Mouse (Mus musculus) liver, embryonic 16.5 days (tissue): ENCODE measurements around the gene Cdk14. TPM values are rescaled to one million over a fixed set of nuclear protein-coding genes. Genes with fewer than 3 reads are reported as not detected.

Experiments
- ATAC-seq: fragments of 200-750 bp; cut with Nextera tagmentation; 2 replicates; pipeline ENCODE4 v1.8.0; 2017; ENCODE audit warnings: low read depth, mild to moderate bottlenecking, moderate number of reproducible peaks, moderate library complexity
- H3K27ac ChIP-seq: fragments of 300-500 bp; sonication (generic); 2 replicates; pipeline ENCODE4 v1.5.1; 2014; ENCODE audit warnings: mild to moderate bottlenecking, low read length
- H3K27me3 ChIP-seq: fragments of 300-500 bp; sonication (generic); 2 replicates; pipeline ENCODE4 v1.6.1; 2014; ENCODE audit warnings: low read depth, low read length, mixed read lengths; ENCODE audit not compliant: control insufficient read depth, insufficient read depth
- H3K36me3 ChIP-seq: fragments of 300-500 bp; sonication (generic); 2 replicates; pipeline ENCODE4 v1.6.1; 2014; ENCODE audit warnings: mild to moderate bottlenecking; ENCODE audit not compliant: control insufficient read depth, insufficient read depth
- H3K4me1 ChIP-seq: fragments of 300-500 bp; sonication (generic); 2 replicates; pipeline ENCODE4 v1.6.1; 2014; ENCODE audit warnings: low read depth, low read length, mixed read lengths; ENCODE audit not compliant: control insufficient read depth
- H3K4me2 ChIP-seq: fragments of 300-500 bp; sonication (generic); 2 replicates; pipeline ENCODE4 v1.6.1; 2014; ENCODE audit warnings: low read depth, low read length, mixed read lengths
- H3K4me3 ChIP-seq: fragments of 300-500 bp; sonication (generic); 2 replicates; pipeline ENCODE4 v1.5.1; 2014; ENCODE audit warnings: low read depth, mild to moderate bottlenecking, low read length
- H3K9ac ChIP-seq: fragments of 300-500 bp; sonication (generic); 2 replicates; pipeline ENCODE4 v1.6.1; 2014; ENCODE audit warnings: low read depth, low read length
- H3K9me3 ChIP-seq: fragments of 300-500 bp; sonication (generic); replicated peaks from 2 replicates; pipeline ENCODE4 v1.6.1; 2016; ENCODE audit warnings: low read length; ENCODE audit not compliant: control insufficient read depth
- WGBS: fragments of 180-500 bp; shearing (Covaris S2); extraction: QIAGEN DNeasy Blood & Tissue Kit; methylation state at CpG from one replicate; pipeline ENCODE4 v1.1.7; 2014; ENCODE audit not compliant: insufficient replicate concordance; 5-methylcytosine and 5-hydroxymethylcytosine counted together
- polyA plus RNA-seq: library from polyadenylated mRNA; unstranded; fragments of >200 nt; fragmentation: Nextera tagmentation; extraction: Ambion mirVana; gene quantifications from 2 replicates; pipeline ENCODE4 v1.2.1, GENCODE M21; 2015

Cdk14 gene
- polyA plus RNA-seq, 1 experiment from 2014 or later = 1.1 TPM

DNA sequence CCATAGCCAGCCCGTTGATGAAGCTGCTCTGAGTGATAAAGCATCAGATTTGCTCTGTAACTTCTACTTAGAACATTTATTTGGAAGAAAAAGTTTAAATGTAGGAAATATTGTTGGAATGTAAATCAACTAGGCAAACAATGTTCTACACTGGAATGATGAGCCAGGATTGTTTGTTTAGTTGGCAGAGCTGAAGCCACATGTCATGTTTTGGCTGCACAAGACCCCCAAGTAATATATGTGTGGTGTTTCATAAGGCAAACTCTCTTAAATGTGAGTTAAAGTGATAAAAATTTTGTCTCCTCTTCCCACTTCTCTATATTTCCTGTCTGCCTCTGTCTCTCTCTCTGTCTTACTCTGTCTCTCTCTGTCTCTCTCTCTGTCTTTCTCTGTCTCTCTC lies 291.3 kb downstream of the Cdk14 start:
- no peak overlapping the region for H3K27ac ChIP-seq
- ATAC-seq = no peak
- no peaks in the 10 kb centered on the region for H3K27me3 ChIP-seq
- no peak overlapping the region for H3K9ac ChIP-seq
- WGBS = 49% methylated on average over 1 of the region's 1 CpGs
- no peak overlapping the region for H3K4me3 ChIP-seq
- no peak overlapping the region for H3K4me2 ChIP-seq
- no peaks in the 10 kb centered on the region for H3K4me1 ChIP-seq
- H3K36me3 ChIP-seq = no peaks in the 10 kb centered on the region
- no peaks in the 10 kb centered on the region for H3K9me3 ChIP-seq

DNA sequence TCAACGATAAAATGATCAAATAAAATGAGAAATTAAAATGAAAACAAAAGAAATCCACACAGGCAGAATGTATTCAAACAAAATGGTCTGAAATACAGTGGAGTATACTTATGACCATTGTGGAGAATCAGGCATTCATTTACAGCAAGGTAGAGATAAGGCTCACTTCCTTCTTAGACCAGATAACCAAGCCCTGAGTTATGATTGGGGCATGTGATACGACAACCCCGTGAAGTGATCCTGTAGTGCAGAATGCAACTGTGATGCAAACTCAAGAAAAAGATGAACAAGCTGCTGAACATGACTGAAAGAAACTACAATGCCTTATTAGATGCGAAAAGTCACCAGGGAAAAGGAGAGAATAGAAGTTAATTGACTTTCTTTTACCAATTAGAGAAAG lies 295.5 kb downstream of the Cdk14 start:
- H3K4me2 ChIP-seq = no peak overlapping the region
- WGBS = 53% methylated on average over 4 of the region's 4 CpGs
- no peak for ATAC-seq
- H3K9ac ChIP-seq = no peak overlapping the region
- no peaks in the 10 kb centered on the region for H3K9me3 ChIP-seq
- H3K27me3 ChIP-seq = no peaks in the 10 kb centered on the region
- H3K4me1 ChIP-seq = no peaks in the 10 kb centered on the region
- H3K4me3 ChIP-seq = no peak overlapping the region
- H3K36me3 ChIP-seq = no peaks in the 10 kb centered on the region
- H3K27ac ChIP-seq = no peak overlapping the region

DNA sequence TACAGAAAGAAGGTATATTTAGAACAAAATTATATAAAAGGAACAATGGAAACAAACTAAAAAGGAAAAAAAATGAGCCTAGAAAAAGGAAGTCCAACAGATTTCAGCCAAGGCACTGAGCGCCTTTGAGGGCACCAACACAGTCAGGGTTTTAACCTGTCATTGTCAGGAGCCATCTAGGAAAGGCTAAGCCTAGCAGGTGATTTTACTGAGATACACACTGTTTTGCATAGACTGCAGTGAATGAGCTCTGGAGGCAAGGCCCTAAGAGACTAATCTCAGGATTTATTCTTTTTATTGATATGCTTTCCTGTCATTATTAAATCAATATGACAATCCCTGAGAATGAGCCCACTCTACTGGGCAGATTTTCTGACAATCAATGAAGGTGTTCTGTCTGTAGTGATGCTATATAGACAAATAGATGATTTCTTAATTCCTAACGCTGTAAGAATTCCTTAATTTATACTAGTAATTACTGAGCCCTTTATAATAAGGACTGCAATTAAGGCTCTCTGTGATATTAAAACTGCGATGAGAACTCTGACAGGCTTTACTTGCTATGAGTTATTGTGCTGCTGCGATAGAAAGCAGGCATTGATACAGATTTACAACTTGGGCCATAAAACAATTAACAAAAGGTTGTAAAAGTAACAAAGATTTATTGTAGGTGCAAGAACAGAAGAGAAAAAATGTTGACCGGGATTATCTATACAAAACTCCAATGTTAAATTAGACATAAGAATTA lies 303.2 kb downstream of the Cdk14 start:
- Histone ChIP-seq H3K4me2 (no peak overlapping the region), H3K27ac (no peak overlapping the region), H3K4me3 (no peak overlapping the region), H3K4me1 (no peaks in the 10 kb centered on the region), H3K27me3 (no peaks in the 10 kb centered on the region), H3K9ac (no peak overlapping the region), H3K9me3 (no peaks in the 10 kb centered on the region), H3K36me3 (no peaks in the 10 kb centered on the region)
- WGBS = 53% methylated on average over 5 of the region's 5 CpGs
- ATAC-seq = no peak

DNA sequence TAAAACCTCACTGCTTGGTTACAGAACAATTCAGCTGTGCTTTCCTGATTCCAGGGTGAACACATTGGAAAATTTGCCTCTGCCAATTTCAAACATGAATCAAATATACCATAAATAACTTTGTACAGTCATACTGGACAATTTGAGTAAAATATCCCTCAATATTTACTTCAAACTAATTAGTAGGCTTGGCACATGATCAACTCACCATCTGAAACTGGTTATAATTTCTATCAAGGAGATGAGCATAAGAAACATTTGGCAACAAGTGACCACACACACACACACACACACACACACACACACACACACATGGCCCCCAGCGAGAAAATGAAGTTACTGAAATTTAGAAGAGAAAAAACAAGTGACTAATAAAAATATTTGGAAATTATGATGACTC lies 304.6 kb downstream of the Cdk14 start:
- ATAC-seq = no peak
- no peaks in the 10 kb centered on the region for H3K4me1 ChIP-seq
- H3K27me3 ChIP-seq = no peaks in the 10 kb centered on the region
- 52% methylated on average over 1 of the region's 1 CpGs for WGBS
- H3K27ac ChIP-seq = no peak overlapping the region
- H3K4me3 ChIP-seq = no peak overlapping the region
- no peak overlapping the region for H3K9ac ChIP-seq
- no peak overlapping the region for H3K4me2 ChIP-seq
- H3K36me3 ChIP-seq = no peaks in the 10 kb centered on the region
- no peaks in the 10 kb centered on the region for H3K9me3 ChIP-seq

GRCm38 (mm10) chr5:5109621-5110020 lies 310.5 kb downstream of the Cdk14 start:
- Histone ChIP-seq H3K4me1 (no peaks in the 10 kb centered on the region), H3K4me3 (no peak overlapping the region), H3K4me2 (no peak overlapping the region), H3K27me3 (no peaks in the 10 kb centered on the region), H3K9me3 (no peaks in the 10 kb centered on the region), H3K27ac (no peak overlapping the region), H3K36me3 (no peaks in the 10 kb centered on the region), H3K9ac (no peak overlapping the region)
- no peak for ATAC-seq
- 39% methylated on average over 3 of the region's 3 CpGs for WGBS

- WGBS = 50% methylated on average over 3 of the region's 3 CpGs
- H3K4me3 ChIP-seq = no peak overlapping the region
- H3K4me1 ChIP-seq = no peaks in the 10 kb centered on the region
- H3K36me3 ChIP-seq = no peaks in the 10 kb centered on the region
- ATAC-seq = no peak
- no peak overlapping the region for H3K27ac ChIP-seq
- no peak overlapping the region for H3K4me2 ChIP-seq
- H3K9me3 ChIP-seq = no peaks in the 10 kb centered on the region
- H3K27me3 ChIP-seq = no peaks in the 10 kb centered on the region
- no peak overlapping the region for H3K9ac ChIP-seq
These were observed 311.1 kb downstream of the Cdk14 start for GRCm38 (mm10) chr5:5109017-5109416.

- Histone ChIP-seq H3K36me3 (no peaks in the 10 kb centered on the region), H3K27me3 (no peaks in the 10 kb centered on the region), H3K9me3 (no peaks in the 10 kb centered on the region), H3K4me2 (no peak overlapping the region), H3K4me1 (no peaks in the 10 kb centered on the region), H3K4me3 (no peak overlapping the region), H3K27ac (no peak overlapping the region), H3K9ac (no peak overlapping the region)
- WGBS = 52% methylated on average over 3 of the region's 3 CpGs
- no peak for ATAC-seq
These were observed 323.7 kb downstream of the Cdk14 start for GRCm38 (mm10) chr5:5096248-5096915.

GRCm38 (mm10) chr5:5092736-5093135 lies 327.4 kb downstream of the Cdk14 start:
- Histone ChIP-seq H3K9me3 (no peaks in the 10 kb centered on the region), H3K4me3 (no peak overlapping the region), H3K27me3 (no peaks in the 10 kb centered on the region), H3K9ac (no peak overlapping the region), H3K4me1 (no peaks in the 10 kb centered on the region), H3K4me2 (no peak overlapping the region), H3K36me3 (no peaks in the 10 kb centered on the region), H3K27ac (no peak overlapping the region)
- WGBS = 75% methylated on average over 7 of the region's 7 CpGs
- ATAC-seq = no peak

- WGBS = 11% methylated on average over 1 of the region's 1 CpGs
- Histone ChIP-seq H3K9ac (no peak overlapping the region), H3K36me3 (no peaks in the 10 kb centered on the region), H3K4me1 (no peaks in the 10 kb centered on the region), H3K27me3 (no peaks in the 10 kb centered on the region), H3K9me3 (no peaks in the 10 kb centered on the region), H3K4me2 (no peak overlapping the region), H3K4me3 (no peak overlapping the region), H3K27ac (no peak overlapping the region)
- no peak for ATAC-seq
These were observed 348.6 kb downstream of the Cdk14 start for GRCm38 (mm10) chr5:5071526-5071925.
